Mouse (Mus musculus): ENCODE results near the gene Atrnl1.

GRCm38 (mm10) chr19:58080168-58080567 lies 469.3 kb downstream of the Atrnl1 start:
- TF ChIP-seq CTCF (IDR thresholded peaks at IDR 0.05; ENCODE audit: extremely low read depth, insufficient read depth, low read length) (no peak), POLR2A (IDR thresholded peaks at IDR 0.05; ENCODE audit: extremely low read depth, insufficient read depth, low read length) (no peak)
